Mouse (Mus musculus) layer of hippocampus, adult 9-10 months (tissue): ENCODE results near the gene Rcvrn.

ENCODE experiments used
- DNase-seq: peaks from one replicate; pipeline ENCODE4 v3.0.0; 2022; ENCODE audit warnings: low spot score

The Rcvrn gene

DNA sequence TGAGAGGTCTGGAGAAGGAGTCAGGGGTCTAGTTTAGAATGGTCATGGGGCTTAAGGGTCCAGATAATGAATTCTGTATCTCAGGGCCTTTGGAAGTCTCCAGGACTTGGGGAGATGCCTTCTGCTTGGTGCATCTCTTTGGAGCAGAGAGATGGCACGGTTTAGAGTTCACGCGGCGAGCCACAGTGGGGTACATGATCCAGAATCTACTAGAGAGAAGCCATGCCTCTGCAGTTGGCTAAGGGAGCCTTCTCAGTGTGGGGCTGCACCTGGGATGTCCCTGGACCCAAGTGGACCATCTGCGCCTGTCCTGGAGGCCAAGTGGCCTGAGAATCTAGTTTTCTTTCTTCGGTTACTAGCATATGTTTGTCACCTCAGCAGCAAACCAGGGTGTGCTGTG lies 25.1 kb upstream of the Rcvrn start:
- DNase-seq, result no peak

DNA sequence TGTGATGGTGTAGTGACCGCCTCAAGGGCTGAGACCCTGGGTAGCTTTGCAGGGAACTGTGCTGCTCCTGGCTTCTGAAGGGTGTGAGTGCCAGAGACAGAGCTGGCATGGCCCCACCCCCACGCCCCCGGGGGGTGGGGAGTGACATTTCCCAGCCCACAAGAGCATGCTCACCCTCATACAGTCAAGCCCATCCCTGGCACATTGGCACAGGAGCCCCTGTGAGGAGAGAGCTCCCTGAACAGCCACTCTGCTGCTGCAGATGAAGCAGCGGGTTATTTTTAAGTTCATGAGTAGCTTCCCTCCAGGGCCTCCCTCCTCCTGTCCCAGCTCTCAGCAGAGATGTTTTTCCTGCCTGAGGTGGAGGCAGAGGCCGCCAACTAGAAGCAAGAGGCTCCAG lies 23.0 kb upstream of the Rcvrn start:
- no peak for DNase-seq

DNA sequence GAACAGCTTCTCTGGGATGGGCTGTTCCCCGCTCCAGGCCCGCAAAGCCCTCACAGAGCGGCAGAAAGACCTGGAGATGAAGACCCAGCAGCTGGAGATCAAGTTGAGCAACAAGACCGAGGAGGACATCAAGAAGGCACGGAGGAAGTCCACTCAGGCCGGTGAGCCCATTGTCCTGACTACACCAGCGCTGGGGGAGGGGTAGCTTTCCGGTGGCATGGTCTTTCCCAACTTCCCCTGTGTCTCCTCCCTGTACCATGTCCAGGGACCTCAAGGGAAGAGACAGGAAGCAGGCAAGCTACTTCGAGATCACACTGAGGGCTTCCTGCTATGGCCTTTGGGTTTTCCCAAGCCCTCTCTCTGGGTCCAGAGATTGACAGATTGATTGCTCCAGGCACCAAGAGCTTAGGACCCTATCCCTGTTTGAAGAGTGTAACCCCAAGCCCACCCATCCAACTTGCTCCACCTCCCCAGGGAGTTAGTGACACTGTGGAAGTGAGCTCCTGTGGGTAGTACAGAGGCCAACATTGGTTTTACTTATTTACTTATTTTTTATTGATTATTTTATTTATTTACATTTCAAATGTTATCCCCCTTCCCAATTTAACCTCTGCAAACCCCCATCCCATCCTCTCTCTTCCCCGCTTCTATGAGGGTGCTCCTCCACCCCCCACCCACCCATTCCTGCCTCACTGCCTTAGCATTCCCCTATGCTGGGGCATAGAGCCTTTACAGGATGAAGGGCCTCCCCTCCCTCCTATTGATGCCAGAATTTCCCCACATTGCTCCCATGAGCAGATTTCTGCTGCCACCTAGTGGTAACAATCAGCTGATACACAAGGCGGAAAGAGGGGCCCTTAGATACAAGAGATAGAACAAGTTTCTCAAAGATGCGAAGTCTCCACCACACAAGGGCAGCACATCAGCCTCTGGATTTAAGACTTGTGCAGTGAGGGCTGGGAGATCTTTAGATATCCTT lies 19.3 kb upstream of the Rcvrn start:
- peak; percentile 54 for DNase-seq

DNA sequence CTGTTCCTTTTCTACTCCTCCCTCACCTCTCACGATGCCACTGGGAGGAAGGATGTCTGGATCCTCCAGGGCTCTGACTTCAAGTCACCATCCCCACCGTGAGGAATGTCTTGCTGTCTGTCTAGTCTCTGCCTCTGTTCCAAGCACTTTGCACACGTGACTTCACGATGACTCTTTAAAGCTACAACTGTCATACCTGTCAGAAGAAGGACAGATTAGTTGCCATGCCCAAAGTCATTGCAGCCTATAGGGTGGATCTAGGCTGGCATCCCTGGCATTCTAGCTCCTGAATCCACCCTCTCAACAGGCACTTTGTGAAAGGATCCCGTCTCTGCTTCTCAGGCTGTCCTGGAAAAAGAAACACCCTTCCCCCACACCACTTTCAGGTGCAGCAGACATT lies 15.8 kb upstream of the Rcvrn start:
- DNase-seq, result no peak

DNA sequence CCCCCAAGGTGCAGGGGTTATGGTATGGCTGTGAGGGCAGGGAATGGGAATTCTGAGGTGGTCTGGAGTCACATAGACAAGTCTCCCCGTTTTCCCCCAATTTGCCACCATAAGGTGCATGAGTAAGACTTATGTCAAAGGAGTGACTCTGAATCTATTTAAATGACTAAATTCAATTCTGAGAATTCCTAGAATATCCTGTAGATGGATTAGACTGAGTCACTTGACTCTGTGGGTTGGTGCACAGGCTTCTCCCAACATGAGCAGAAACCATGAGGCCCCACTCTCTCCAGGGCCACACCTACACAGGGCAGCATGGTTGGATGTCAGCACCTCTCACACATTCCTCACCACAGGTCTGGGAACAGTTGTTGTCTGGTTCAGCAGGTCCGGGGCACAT lies 15.2 kb upstream of the Rcvrn start:
- DNase-seq, result no peak

DNA sequence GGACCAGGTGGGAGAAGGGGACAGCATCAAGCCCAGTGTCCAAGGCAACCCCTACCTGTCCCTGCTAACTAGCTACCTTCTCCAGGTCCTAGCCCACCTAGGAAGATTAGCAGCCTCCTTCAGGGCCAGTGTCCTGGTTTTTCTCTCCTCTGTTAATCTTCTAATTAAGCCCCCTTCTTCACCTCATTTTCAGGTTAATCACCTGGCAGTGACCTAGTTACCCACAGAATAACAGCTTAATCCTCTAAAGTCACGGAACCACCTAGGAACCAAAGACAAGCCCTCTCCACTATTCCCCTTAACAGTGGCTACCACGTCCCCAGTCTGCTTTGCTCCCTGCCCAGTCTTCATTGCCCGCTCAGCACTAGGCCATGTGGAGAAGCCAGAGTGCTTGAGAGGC lies 13.3 kb upstream of the Rcvrn start:
- DNase-seq, result no peak

DNA sequence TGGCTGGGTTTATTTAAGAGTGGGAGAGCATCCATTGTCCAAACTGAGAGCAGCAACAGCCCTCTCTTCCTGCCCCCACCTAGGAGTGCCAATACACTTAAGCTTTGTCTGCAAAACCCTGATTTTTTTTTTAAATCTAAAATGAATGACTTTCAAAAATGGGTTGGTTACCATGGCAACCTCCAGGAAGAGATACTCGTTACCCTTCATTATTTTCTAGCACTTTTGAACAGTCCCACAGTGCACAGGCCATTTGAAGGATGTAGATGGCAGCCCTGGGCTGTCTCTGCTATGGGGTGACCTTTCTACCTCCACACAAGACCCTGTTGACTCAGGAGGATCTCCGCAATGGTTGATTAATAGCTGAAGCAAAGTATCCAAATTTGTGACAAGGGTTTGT lies 9.0 kb upstream of the Rcvrn start:
- DNase-seq, result no peak

DNA sequence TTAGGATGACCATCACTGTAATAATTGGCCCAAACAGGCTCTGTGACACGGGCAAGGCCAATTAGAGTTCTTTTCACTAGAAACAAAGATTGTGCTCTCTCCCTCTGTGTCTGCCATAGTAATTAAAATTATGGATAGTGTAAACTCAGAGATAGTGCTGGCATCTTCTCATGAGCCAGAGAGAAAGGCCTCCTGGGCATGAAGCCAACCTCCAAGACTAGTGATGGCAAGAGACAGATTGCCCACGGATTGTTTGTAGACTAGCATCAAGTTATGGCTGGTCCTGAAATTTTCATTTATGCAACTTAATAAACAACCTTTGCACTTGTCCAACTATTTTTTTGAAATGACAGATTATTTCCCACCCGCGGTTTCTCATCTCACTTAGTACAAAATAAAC lies 17.9 kb downstream of the Rcvrn start:
- no peak for DNase-seq

DNA sequence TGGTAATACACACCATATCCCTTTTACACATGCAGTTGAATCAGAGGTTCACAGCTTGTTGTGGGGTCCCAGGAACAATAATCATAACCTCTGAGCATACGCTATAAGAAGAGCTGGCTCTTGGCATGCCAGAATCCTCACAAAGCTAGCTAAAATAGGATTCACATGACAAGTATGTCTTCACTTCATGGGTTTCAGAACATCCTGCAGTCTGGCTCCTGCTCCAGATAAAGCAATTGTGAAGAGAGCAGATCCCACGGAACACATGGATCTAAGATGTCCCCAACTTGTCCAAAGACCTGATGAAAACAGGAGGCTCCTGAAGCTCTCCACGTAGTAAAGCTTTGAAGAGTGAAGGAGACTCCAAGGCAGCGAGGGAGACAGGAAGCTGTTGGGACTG lies 20.3 kb downstream of the Rcvrn start:
- no peak for DNase-seq

DNA sequence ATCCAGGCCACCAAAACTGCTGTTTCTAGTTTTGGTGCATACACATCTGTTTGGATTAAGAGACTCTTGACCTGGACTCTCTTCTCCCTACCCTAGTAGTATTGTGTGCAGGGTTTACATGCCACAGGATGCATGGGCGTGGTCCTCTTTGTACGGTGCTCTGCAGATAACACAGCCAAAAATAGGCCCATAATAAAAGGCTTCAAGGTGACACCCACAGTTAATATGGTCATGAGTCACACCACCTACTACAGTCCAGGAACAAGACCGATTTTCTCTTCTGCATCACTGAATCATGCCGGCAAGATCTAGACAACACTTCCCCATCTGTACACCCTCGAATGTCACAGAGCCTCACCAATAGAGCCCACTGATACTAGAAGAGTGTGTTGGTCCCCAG lies 26.4 kb downstream of the Rcvrn start:
- DNase-seq, result no peak

DNA sequence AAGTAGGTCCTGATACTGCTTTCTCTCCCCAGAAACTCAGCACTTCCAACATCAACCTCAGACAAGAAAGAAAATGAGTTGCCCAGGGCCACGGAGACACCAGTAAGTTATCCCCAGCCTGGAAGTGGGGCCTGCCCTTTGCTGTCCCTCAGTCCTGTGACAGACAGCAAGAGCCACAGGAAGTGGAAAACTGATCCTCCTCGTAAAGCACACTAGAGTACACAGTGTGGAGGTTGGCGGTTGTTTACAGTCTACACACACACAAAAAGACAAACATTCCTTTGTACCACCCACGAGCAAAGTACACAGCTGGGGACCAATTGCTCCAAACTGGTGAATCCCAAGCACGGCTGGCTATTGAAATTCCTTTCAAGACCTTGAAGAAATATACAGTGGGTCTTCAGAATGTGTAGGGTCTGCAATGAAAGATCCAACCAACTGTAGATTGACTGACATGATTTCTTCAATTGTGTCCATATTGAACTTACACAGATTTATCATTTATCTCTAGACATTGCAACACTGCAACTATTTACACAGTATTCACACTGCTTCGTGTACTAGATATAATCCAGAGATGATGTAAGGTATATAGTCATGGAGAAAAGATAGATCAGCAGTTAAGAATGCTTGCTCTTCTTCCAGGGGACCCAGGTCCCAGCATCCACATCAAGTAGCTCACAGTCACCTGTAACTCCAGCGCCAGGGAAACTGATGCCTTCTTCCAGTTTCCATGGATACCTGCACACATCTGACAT lies 27.5 kb downstream of the Rcvrn start:
- no peak for DNase-seq

DNA sequence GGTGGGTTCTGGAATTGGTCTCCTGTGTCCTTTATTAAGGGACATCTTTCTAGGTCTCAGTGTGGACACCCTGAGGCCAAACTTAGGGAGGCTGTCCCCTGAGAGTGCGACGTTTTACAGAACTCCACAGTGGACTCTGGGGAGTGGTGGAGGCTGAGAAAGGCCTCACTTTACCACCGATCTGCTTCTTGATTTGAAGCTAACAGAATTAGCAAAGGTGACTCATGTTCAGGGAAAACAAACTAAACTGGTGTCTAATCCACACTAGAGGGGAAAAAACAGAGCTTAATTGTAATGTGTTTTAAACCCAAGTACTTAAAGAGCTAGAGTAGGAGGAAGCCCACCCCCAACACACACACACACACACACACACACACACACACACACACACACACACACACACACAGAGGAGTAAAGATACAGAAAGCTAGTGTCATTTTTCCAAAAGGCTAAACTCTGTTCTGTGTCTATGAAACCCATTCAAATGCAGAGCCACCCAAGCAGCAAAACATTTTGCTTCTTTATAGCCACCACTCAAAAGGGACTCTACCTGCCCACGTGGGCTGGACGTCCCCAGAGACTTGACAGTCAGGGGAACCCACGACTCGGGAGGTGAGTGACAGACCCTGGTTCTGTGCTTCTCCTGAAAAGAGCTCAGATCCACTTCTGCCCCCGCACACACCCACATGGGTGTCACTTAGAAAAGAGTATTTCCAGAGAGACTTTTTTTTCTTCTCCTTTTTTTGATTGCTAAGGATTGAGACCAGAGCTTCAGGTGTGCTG lies 28.3 kb downstream of the Rcvrn start:
- no peak for DNase-seq

DNA sequence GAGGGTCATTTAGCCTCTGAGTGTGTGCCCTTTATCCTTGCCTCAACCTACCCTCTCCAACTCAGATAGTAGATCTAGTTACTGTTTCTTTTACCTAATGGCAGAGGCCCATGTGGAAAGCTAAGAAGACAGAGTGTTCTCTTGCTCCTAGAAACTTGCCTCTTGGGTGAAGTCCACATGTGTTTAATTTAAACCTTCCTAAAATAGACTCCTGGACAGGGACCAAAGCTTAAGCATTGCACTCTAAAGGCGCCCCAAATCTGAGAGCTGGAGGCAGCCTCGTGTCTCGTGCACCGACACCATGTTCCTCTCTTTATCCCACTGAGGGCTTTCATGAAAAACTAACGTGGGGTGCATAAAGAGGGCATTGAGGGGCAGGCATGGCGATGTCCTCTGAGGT lies 32.0 kb downstream of the Rcvrn start:
- DNase-seq, result no peak

DNA sequence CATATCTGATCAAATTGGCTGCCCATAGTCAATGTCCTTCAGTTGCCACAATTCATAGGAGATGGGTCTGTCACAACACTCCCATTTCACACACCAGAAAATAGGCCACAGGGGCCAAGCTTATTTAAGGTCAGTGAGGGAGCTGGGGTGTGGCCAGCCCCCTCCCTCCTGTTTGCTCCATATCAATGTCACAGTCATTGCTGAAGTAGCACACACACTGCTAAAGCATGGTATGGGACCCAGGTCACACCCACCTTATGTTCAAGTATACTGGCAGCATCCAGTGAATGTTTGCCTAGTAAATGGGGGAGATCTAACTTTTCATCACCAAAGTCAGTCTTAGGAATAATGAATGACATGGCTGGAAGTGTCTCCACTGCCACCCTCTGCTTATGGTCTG lies 33.6 kb downstream of the Rcvrn start:
- DNase-seq, result no peak

DNA sequence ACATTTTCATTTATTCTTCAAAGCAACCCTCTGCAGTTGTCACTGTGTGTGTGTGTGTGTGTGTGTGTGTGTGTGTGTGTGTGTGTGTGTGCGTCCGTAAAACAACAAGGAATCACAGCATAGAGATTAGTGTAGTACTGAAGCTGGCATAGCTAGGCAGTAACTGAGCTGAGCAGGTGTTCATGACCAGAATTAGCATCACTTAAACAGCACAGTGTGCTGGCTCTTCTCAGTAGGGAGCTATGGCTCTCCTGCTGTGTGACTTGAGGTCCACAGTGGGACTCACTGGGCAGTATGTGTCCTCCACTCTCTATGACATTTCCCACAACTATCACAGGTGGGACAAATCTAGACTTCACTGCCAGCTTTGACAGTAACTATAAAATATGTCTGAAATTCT lies 35.9 kb downstream of the Rcvrn start:
- DNase-seq, result no peak

DNA sequence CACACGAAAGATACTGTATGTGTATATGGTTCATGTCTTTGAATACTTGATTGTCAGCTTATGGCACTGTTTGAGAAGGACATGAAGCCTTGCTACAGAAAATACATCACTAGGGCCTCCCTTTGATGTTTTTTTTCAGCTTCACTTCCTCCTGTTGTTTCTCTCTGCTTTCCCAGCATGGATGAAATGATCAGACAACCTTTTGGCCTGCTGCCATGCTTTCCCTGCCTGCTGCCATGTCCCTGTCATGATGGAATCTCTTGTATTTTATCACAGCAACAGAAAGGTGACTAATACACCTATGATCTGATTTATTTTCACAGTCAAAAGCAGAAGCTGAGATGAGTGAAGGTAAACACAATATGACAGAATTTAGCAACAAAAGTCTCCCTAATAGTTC lies 38.6 kb downstream of the Rcvrn start:
- DNase-seq, result no peak

DNA sequence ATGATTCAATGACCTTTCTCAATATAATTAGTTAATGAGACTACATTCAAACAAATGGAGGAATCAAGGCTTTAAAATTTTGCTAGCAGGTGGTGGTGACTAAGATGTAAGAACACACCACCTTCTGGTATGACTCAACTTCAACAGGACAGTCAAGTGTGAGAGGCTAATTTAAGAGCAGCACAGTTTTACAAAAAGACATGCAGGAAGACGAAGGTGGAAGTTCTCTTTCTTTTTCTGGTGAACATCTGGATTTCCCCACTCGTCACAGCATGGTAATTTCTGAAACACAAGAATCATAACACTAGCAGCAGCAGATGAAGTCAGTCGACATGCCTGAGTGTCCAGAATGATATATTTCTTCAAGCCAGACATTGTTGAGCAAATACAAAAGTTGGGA lies 39.5 kb downstream of the Rcvrn start:
- DNase-seq, result no peak

DNA sequence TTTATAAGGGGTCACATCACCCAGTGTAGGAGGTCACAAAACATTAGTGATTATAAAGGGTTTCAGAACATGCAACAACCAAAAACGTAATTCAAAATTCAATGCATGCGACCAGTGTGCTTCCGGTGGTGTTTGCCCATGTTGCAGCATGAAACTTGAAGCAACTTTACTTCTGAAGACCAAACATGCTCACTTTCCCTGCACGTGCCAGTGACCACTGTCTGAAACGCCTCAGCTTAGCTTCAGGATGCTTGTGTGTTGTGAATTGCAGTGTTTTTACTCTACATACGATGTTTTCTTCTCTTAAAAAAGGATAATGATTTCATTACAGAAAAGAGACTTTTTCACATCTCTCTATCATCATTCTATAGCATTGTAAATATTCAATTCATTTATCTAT lies 43.2 kb downstream of the Rcvrn start:
- no peak for DNase-seq

DNA sequence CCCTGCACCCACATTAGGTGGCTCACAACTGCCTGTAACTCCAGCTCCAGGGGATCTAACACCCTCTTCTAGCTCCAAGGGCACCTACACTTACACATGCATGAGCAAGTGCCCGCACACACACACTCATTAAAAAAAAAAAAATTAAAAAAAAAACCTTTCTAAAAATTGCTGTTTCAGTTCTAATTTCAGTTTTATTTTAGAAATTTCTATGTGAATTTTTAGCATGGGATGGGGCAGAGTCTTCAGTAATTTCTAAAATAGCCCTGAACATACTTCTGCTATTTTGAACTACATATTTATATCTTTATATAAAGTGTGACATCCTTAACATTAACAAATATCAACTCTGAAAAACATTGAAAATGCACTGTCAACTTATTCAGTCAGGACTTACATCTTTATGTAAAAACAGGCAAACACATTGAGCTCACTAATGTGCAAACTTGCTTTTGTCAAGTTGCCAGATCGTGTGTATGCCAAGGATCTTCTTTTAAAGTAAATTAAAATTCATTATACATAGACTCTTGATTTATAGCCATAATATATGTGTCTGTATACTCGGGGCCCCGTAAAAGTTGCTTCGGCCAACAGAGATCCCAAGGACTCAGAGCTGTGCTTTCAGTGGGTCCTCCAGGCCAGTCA lies 43.8 kb downstream of the Rcvrn start:
- no peak for DNase-seq

DNA sequence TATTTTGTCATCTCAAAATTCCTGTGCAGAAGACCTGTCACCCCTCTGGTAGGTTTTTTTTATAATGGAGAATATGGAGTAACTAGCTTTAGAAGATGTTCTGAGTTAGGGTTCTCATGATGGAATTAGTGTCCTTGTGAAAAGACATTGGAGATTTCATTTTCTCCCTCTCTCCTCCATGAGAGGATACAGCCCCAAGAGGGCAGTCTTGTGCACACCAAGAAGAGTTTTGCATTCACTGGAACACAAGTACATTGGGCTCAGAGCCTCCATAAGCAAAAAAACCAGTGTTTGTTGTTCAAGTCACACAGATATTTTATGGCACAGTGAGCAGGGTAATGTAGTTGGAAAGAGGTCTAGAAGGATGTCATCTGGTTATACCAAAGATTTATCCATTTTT lies 46.4 kb downstream of the Rcvrn start:
- no peak for DNase-seq
